Mouse (Mus musculus): ENCODE data around the gene Zfp1. TPM values are rescaled to one million over a fixed set of nuclear protein-coding genes. Genes with fewer than 3 reads are reported as not detected.
"Not testable (repeated sequence)": the region's sequence is repeated elsewhere in the genome, so short reads cannot be mapped to it uniquely, and the experiment has no call there.

Zfp1 gene
- polyA plus RNA-seq, 1 experiment from 2014 or later: 20.2 TPM

GRCm38 (mm10) chr8:111628401-111628800 lies 14.8 kb upstream of the Zfp1 start:
- 0 out of 2 replicates have a peak, but pooled peaks cover 4% of the 10 kb centered on the region for H3K9me3 ChIP-seq
- no peak overlapping the region for H3K27ac ChIP-seq
- no peak overlapping the region for H3K4me3 ChIP-seq
- WGBS: 94% methylated on average over 12 of the region's 12 CpGs
- H3K27me3 ChIP-seq (ENCODE audit: insufficient read depth, poor library complexity, severe bottlenecking): no peaks in the 10 kb centered on the region
- H3K4me1 ChIP-seq (replicated peaks): peaks cover 4% of the 10 kb centered on the region; the same call in 1 of the 2 replicates
- peaks cover 35% of the 10 kb centered on the region; the same call in 1 of the 2 replicates for H3K36me3 ChIP-seq
- no peak for DNase-seq (ENCODE audit: low spot score)

- 0 out of 2 replicates have a peak, but pooled peaks cover 5% of the 10 kb centered on the region for H3K9me3 ChIP-seq
- no peak overlapping the region for H3K4me3 ChIP-seq
- 90% methylated on average over 19 of the region's 19 CpGs for WGBS
- H3K27me3 ChIP-seq (ENCODE audit: insufficient read depth, poor library complexity, severe bottlenecking): no peaks in the 10 kb centered on the region
- peaks cover 4% of the 10 kb centered on the region; the same call in 1 of the 2 replicates for H3K4me1 ChIP-seq (replicated peaks)
- no peak for DNase-seq (ENCODE audit: low spot score)
- H3K36me3 ChIP-seq: peaks cover 33% of the 10 kb centered on the region; the same call in 1 of the 2 replicates
- H3K27ac ChIP-seq: no peak overlapping the region
Measured at GRCm38 (mm10) chr8:111628894-111629501, 14.2 kb upstream of the Zfp1 start.

- WGBS: 29% methylated on average over 13 of the region's 13 CpGs
- Histone ChIP-seq H3K36me3 (0 out of 2 replicates have a peak, but pooled peaks cover 25% of the 10 kb centered on the region), H3K27me3 (ENCODE audit: insufficient read depth, poor library complexity, severe bottlenecking) (no peaks in the 10 kb centered on the region), H3K4me3 (peak within 1 kb of the TSS; percentile 30), H3K4me1 (replicated peaks) (peaks cover 4% of the 10 kb centered on the region; the same call in 1 of the 2 replicates), H3K9me3 (0 out of 2 replicates have a peak, but pooled peaks cover 5% of the 10 kb centered on the region), H3K27ac (no peak within 1 kb of the TSS)
- DNase-seq (ENCODE audit: low spot score): no peak
Measured at GRCm38 (mm10) chr8:111630105-111630521, 13.1 kb upstream of the Zfp1 start, which contains the start of gene Ldhd. TSS of gene Ldhd (minus strand) at chr8:111630374.

- DNase-seq (ENCODE audit: low spot score): no peak
- H3K4me1 ChIP-seq (replicated peaks): peaks cover 4% of the 10 kb centered on the region; the same call in 1 of the 2 replicates
- H3K36me3 ChIP-seq: 0 out of 2 replicates have a peak, but pooled peaks cover 22% of the 10 kb centered on the region
- no peak overlapping the region for H3K4me3 ChIP-seq
- WGBS: 94% methylated on average over 8 of the region's 8 CpGs
- H3K27me3 ChIP-seq (ENCODE audit: insufficient read depth, poor library complexity, severe bottlenecking): no peaks in the 10 kb centered on the region
- H3K9me3 ChIP-seq: 0 out of 2 replicates have a peak, but pooled peaks cover 5% of the 10 kb centered on the region
- H3K27ac ChIP-seq: no peak overlapping the region
Measured at GRCm38 (mm10) chr8:111631589-111631988, 11.6 kb upstream of the Zfp1 start.

GRCm38 (mm10) chr8:111632976-111633375 lies 10.2 kb upstream of the Zfp1 start:
- H3K9me3 ChIP-seq: 0 out of 2 replicates have a peak, but pooled peaks cover 5% of the 10 kb centered on the region
- no peak for DNase-seq (ENCODE audit: low spot score)
- 0 out of 2 replicates have a peak, but pooled peaks cover 11% of the 10 kb centered on the region for H3K36me3 ChIP-seq
- peaks cover 4% of the 10 kb centered on the region; the same call in 1 of the 2 replicates for H3K4me1 ChIP-seq (replicated peaks)
- H3K27ac ChIP-seq: no peak overlapping the region
- H3K27me3 ChIP-seq (ENCODE audit: insufficient read depth, poor library complexity, severe bottlenecking): no peaks in the 10 kb centered on the region
- 97% methylated on average over 3 of the region's 3 CpGs for WGBS
- no peak overlapping the region for H3K4me3 ChIP-seq

GRCm38 (mm10) chr8:111638086-111638485 lies 5.1 kb upstream of the Zfp1 start:
- Histone ChIP-seq H3K27me3 (ENCODE audit: insufficient read depth, poor library complexity, severe bottlenecking) (no peaks in the 10 kb centered on the region), H3K4me3 (no peak overlapping the region), H3K36me3 (no peaks in the 10 kb centered on the region), H3K9me3 (0 out of 2 replicates have a peak, but pooled peaks cover 4% of the 10 kb centered on the region), H3K27ac (no peak overlapping the region), H3K4me1 (replicated peaks) (peaks cover 9% of the 10 kb centered on the region)
- DNase-seq (ENCODE audit: low spot score): no peak

GRCm38 (mm10) chr8:111641064-111641463 lies 2.1 kb upstream of the Zfp1 start:
- no peaks in the 10 kb centered on the region for H3K9me3 ChIP-seq

GRCm38 (mm10) chr8:111642496-111642895 lies 705 bp upstream of the Zfp1 start:
- WGBS: 71% methylated on average over 5 of the region's 5 CpGs
- Histone ChIP-seq H3K4me1 (replicated peaks) (peaks cover 9% of the 10 kb centered on the region), H3K27ac (peak overlapping the region; percentile 98), H3K9me3 (no peaks in the 10 kb centered on the region), H3K27me3 (ENCODE audit: insufficient read depth, poor library complexity, severe bottlenecking) (no peaks in the 10 kb centered on the region), H3K4me3 (peak overlapping the region; percentile 69), H3K36me3 (peaks cover 8% of the 10 kb centered on the region; the same call in 1 of the 2 replicates)
- no peak for DNase-seq (ENCODE audit: low spot score)

More at GRCm38 (mm10) chr8:111641064-111641463, 2.1 kb upstream of the Zfp1 start:
- DNase-seq (ENCODE audit: low spot score): no peak
- WGBS: 98% methylated on average over 2 of the region's 2 CpGs
- Histone ChIP-seq H3K4me3 (no peak overlapping the region), H3K36me3 (no peaks in the 10 kb centered on the region; the same call in 1 of the 2 replicates), H3K4me1 (replicated peaks) (peaks cover 9% of the 10 kb centered on the region), H3K27ac (no peak overlapping the region), H3K27me3 (ENCODE audit: insufficient read depth, poor library complexity, severe bottlenecking) (no peaks in the 10 kb centered on the region)

GRCm38 (mm10) chr8:111642939-111643263 lies 300 bp upstream of the Zfp1 start:
- DNase-seq (ENCODE audit: low spot score): no peak
- no peaks in the 10 kb centered on the region for H3K27me3 ChIP-seq (ENCODE audit: insufficient read depth, poor library complexity, severe bottlenecking)
- peaks cover 8% of the 10 kb centered on the region; the same call in 1 of the 2 replicates for H3K36me3 ChIP-seq
- WGBS: 17% methylated on average over 5 of the region's 5 CpGs
- H3K27ac ChIP-seq: peak overlapping the region; percentile 98
- H3K4me3 ChIP-seq: peak overlapping the region; percentile 69
- H3K9me3 ChIP-seq: no peaks in the 10 kb centered on the region
- peaks cover 9% of the 10 kb centered on the region for H3K4me1 ChIP-seq (replicated peaks)

- H3K9me3 ChIP-seq; H3K27me3 ChIP-seq (ENCODE audit: insufficient read depth, poor library complexity, severe bottlenecking); DNase-seq (ENCODE audit: low spot score); H3K36me3 ChIP-seq: not testable (repeated sequence)
- peaks cover 16% of the 10 kb centered on the region for H3K4me1 ChIP-seq (replicated peaks)
- H3K4me3 ChIP-seq: peak overlapping the region; percentile 69
- peak overlapping the region; percentile 98; the same call in 1 of the 2 replicates for H3K27ac ChIP-seq
- WGBS: 80% methylated on average over 12 of the region's 12 CpGs
Measured at GRCm38 (mm10) chr8:111644286-111645051, 1.3 kb downstream of the Zfp1 start.

- Histone ChIP-seq H3K4me3 (no peak overlapping the region), H3K9me3 (no peaks in the 10 kb centered on the region), H3K27me3 (ENCODE audit: insufficient read depth, poor library complexity, severe bottlenecking) (no peaks in the 10 kb centered on the region), H3K36me3 (peaks cover 8% of the 10 kb centered on the region; the same call in 1 of the 2 replicates), H3K27ac (no peak overlapping the region), H3K4me1 (replicated peaks) (peaks cover 16% of the 10 kb centered on the region)
- DNase-seq (ENCODE audit: low spot score): no peak
- 97% methylated on average over 8 of the region's 8 CpGs for WGBS
Measured at GRCm38 (mm10) chr8:111645715-111646114, 2.5 kb downstream of the Zfp1 start.

GRCm38 (mm10) chr8:111648834-111649233 lies 5.6 kb downstream of the Zfp1 start:
- peaks cover 8% of the 10 kb centered on the region; the same call in 1 of the 2 replicates for H3K36me3 ChIP-seq
- 0 out of 2 replicates have a peak, but pooled peaks cover 3% of the 10 kb centered on the region for H3K9me3 ChIP-seq
- no peak overlapping the region for H3K4me3 ChIP-seq
- no peak for DNase-seq (ENCODE audit: low spot score)
- H3K4me1 ChIP-seq (replicated peaks): peaks cover 7% of the 10 kb centered on the region
- no peak overlapping the region for H3K27ac ChIP-seq
- WGBS: 59% methylated on average over 2 of the region's 2 CpGs
- H3K27me3 ChIP-seq (ENCODE audit: insufficient read depth, poor library complexity, severe bottlenecking): no peaks in the 10 kb centered on the region

Measured in hindbrain, embryonic 10.5 days (tissue).